In the genomic region with DNA sequence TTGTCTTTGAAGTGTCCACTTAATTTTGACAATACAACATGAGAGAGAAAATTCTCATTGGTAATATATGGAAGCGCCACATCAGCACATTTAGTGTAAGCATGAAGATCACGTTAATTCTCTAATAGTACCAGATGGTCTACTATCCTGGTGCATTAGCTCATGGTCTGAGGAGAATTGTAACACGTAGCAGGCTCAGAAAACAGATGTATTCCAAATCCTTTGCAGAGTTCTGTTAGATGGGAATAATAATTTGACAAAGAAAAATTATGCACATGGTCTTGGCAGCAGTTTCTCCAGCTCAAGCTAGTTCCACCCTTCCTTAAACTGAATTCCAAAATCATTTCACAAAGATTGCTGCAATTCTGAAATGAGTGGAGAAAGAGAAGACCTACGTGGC, we compare ENCODE assay signal across 16 mouse cellular contexts. TPM values are rescaled to one million over a fixed set of nuclear protein-coding genes. Genes with fewer than 3 reads are reported as not detected.
A peak's percentile ranks its signal among the peaks of the same experiment; 100 is the strongest.
DNase-seq lines count a peak whose midpoint lies in the region; ATAC-seq and TF ChIP-seq lines count a peak whose summit lies in the region.
"Had no signal": no experiment of that assay in that cellular context is flagged by ENCODE, and none has a peak within 500 bp of the region (broad histone marks: within the 10 kb centered on the region; RNA-seq: fewer than 3 reads in every experiment).

No protein-coding gene starts in this region.

- no peak for TF ChIP-seq POLR2A in lung, adult 2 months (IDR thresholded peaks at IDR 0.05; ENCODE audit: borderline replicate concordance, extremely low read depth, low read depth, low read length)
- TF ChIP-seq POLR2A in myocyte (IDR thresholded peaks at IDR 0.05; ENCODE audit: insufficient read length, low read depth) = no peak

- no peaks in the 10 kb centered on the region for H3K79me2 ChIP-seq in myocyte (ENCODE audit: control insufficient read depth, insufficient read depth)

- H3K4me2 ChIP-seq in lung, embryonic 14.5 days = no peak overlapping the region
- peak overlapping the region; percentile 3 for H3K4me2 ChIP-seq in myocyte (ENCODE audit: low read depth)
- H3K4me2 ChIP-seq: kidney, embryonic 15.5 days; liver, embryonic 12.5 days had no signal

- DNase-seq in gastrocnemius, adult 2 months = no peak
- no peak for DNase-seq in gastrocnemius, postnatal 36 days
- DNase-seq in lung, embryonic 14.5 days = peak; percentile 54
- no peak for DNase-seq in lung, adult 2 months
- peak; percentile 32 for DNase-seq in NIH3T3 (ENCODE audit: low read depth)
- no peak for DNase-seq in layer of hippocampus, adult 18-20 months (ENCODE audit: low spot score in 2 of 2)
- DNase-seq: adrenal gland, postnatal 10 days; cerebellum, adult 11-12 months; cerebellum, postnatal 25 days; midbrain, embryonic 14.5 days; thymus, postnatal 14 days had no signal

- H3K9me3 ChIP-seq in lung, embryonic 14.5 days (ENCODE audit: low read depth, low read length) = no peaks in the 10 kb centered on the region
- H3K9me3 ChIP-seq: kidney, embryonic 15.5 days; liver, embryonic 12.5 days had no signal

- 47% methylated on average over 4 of the region's 4 CpGs for WGBS in lung, embryonic 14.5 days
- WGBS in lung, adult 2 months = 56% methylated on average over 4 of the region's 4 CpGs

- peak; percentile 49 for ATAC-seq in lung, embryonic 14.5 days (ENCODE audit: insufficient read depth)
- ATAC-seq: forebrain, embryonic 16.5 days; liver, embryonic 12.5 days had no signal

- H3K27ac ChIP-seq in gastrocnemius, adult 2 months = peak overlapping the region; percentile 70
- peak overlapping the region; percentile 55 for H3K27ac ChIP-seq in lung, embryonic 14.5 days (ENCODE audit: low read depth)
- H3K27ac ChIP-seq: kidney, embryonic 15.5 days; liver, embryonic 12.5 days had no signal

- 0 out of 2 replicates have a peak, but pooled peaks cover 3% of the 10 kb centered on the region for H3K4me1 ChIP-seq in lung, embryonic 14.5 days (ENCODE audit: insufficient read depth)
- H3K4me1 ChIP-seq in lung, adult 2 months (ENCODE audit: control insufficient read depth, insufficient read depth, low read length) = no peaks in the 10 kb centered on the region
- H3K4me1 ChIP-seq: kidney, embryonic 15.5 days; liver, embryonic 12.5 days had no signal

- intact Hi-C loops in gastrocnemius, adult 2 months (cut with DNase I) = no loop called here
- intact Hi-C loops in gastrocnemius, postnatal 36 days (cut with DNase I) = no loop called here

- no peak overlapping the region for H3K4me3 ChIP-seq in gastrocnemius, adult 2 months
- no peak overlapping the region for H3K4me3 ChIP-seq in lung, embryonic 14.5 days (ENCODE audit: low read depth, low read length)
- no peak overlapping the region for H3K4me3 ChIP-seq in lung, adult 2 months (replicated peaks; ENCODE audit: extremely low read depth, low read depth, low read length)
- H3K4me3 ChIP-seq in myocyte = no peak overlapping the region
- H3K4me3 ChIP-seq: kidney, embryonic 15.5 days; liver, embryonic 12.5 days had no signal

- no peak overlapping the region for H3ac ChIP-seq in myocyte (ENCODE audit: control insufficient read depth, insufficient read length)

- H3K9ac ChIP-seq in lung, embryonic 14.5 days = no peak overlapping the region
- H3K9ac ChIP-seq: kidney, embryonic 15.5 days; liver, embryonic 12.5 days had no signal

- no peaks in the 10 kb centered on the region for H3K36me3 ChIP-seq in lung, embryonic 14.5 days (ENCODE audit: insufficient read depth)
- H3K36me3 ChIP-seq in myocyte (ENCODE audit: control insufficient read depth, insufficient read depth) = no peaks in the 10 kb centered on the region
- H3K36me3 ChIP-seq: kidney, embryonic 15.5 days; liver, embryonic 12.5 days had no signal

- TF ChIP-seq CTCF in gastrocnemius, adult 2 months (IDR thresholded peaks at IDR 0.05) = no peak
- no peak for TF ChIP-seq CTCF in lung, embryonic 14.5 days (IDR thresholded peaks at IDR 0.05; ENCODE audit: low read depth)
- TF ChIP-seq CTCF in lung, adult 2 months (IDR thresholded peaks at IDR 0.05; ENCODE audit: insufficient read depth, low read length) = no peak

- no peaks in the 10 kb centered on the region for H3K27me3 ChIP-seq in lung, embryonic 14.5 days (ENCODE audit: insufficient read depth, low read length)
- no peaks in the 10 kb centered on the region for H3K27me3 ChIP-seq in myocyte (ENCODE audit: control insufficient read depth, insufficient read depth, insufficient read length)
- H3K27me3 ChIP-seq: CH12.LX; kidney, embryonic 15.5 days; liver, embryonic 12.5 days had no signal

TF ChIP-seq in myocyte, 11 proteins besides CTCF, POLR2A, EP300 and RAD21:
- TF ChIP-seq MYOD1 (IDR thresholded peaks at IDR 0.05; ENCODE audit: control insufficient read depth in 1 of 3, insufficient read length in 2 of 3, low read depth in 2 of 3) = no peak
- TF ChIP-seq USF1 (IDR thresholded peaks at IDR 0.05; ENCODE audit: low read depth) = no peak
- no peak for TF ChIP-seq CEBPB (IDR thresholded peaks at IDR 0.05; ENCODE audit: insufficient read depth, poor library complexity, severe bottlenecking)

RNA-seq across cellular contexts. Expression of gene Col3a1, which starts 21.3 kb away (rescaled TPM):
- 100 to 1,000 TPM; 139 to 163 TPM for total RNA-seq in gastrocnemius, adult 2 months (2021)
- total RNA-seq in gastrocnemius, postnatal 36 days (2021) = 100 to 1,000 TPM; 366 to 551 TPM
- polyA plus RNA-seq in lung, embryonic 14.5 days (2014; fragmentation: Nextera tagmentation; extraction: Ambion mirVana) = 1,504 and 1,512 TPM in 2 replicates
- 94.4 and 128 TPM in 2 replicates for polyA plus RNA-seq in lung, adult 2 months (2012; rRNA removed)
- 708 TPM for polyA plus RNA-seq in myocyte (2012; fragmentation: generic; extraction: Trizol)
- total RNA-seq in layer of hippocampus, adult 18-20 months (2021) = 1 to 10 TPM; 1.9 to 2.2 TPM
- total RNA-seq: CH12.LX had no signal

Comparison
In these comparisons a context has a peak if more than half of its experiments do, and no peak if none do; other contexts are left out.
1. DNase-seq: peak in lung, embryonic 14.5 days (single experiment) and NIH3T3 (single experiment); none in gastrocnemius, adult 2 months (single experiment), gastrocnemius, postnatal 36 days (0 of 2), lung, adult 2 months (single experiment) and layer of hippocampus, adult 18-20 months (0 of 2).
2. RNA of gene Col3a1, which starts 21.3 kb away (total RNA-seq): 366 to 551 TPM in gastrocnemius, postnatal 36 days and 139 to 163 TPM in gastrocnemius, adult 2 months; 1.9 to 2.2 TPM in layer of hippocampus, adult 18-20 months; every median in the first group is over 10 times any median in the second.